Comparison of ENCODE assay signal across 8 mouse cellular contexts in genomic region chr12:85532613-85533460, GRCm38 (mm10). TPM values are rescaled to one million over a fixed set of nuclear protein-coding genes. Genes with fewer than 3 reads are reported as not detected.
DNase-seq lines count a peak whose midpoint lies in the region; ATAC-seq and TF ChIP-seq lines count a peak whose summit lies in the region.

No protein-coding gene starts in this region.

- peak overlapping the region; percentile 45 for H3K27ac ChIP-seq in liver, embryonic 13.5 days
- H3K27ac ChIP-seq in liver, embryonic 12.5 days = no peak overlapping the region
- peak overlapping the region; percentile 78 for H3K27ac ChIP-seq in bone marrow macrophage, adult 2 months (ENCODE audit: insufficient read depth, low read depth, low read length)
- peak overlapping the region; percentile 82 for H3K27ac ChIP-seq in heart, postnatal 0 days (ENCODE audit: low read depth)
- peak overlapping the region; percentile 78 for H3K27ac ChIP-seq in liver, postnatal 0 days (ENCODE audit: low read depth)
- H3K27ac ChIP-seq in stomach, embryonic 16.5 days (ENCODE audit: low read length) = peak overlapping the region; percentile 87
- no peak overlapping the region for H3K27ac ChIP-seq in midbrain, embryonic 11.5 days (ENCODE audit: low read depth, low read length)
- no peak overlapping the region for H3K27ac ChIP-seq in hindbrain, embryonic 10.5 days

- WGBS in liver, embryonic 13.5 days (ENCODE audit: insufficient replicate concordance) = 26% methylated on average over 14 of the region's 14 CpGs
- 27% methylated on average over 14 of the region's 14 CpGs for WGBS in liver, embryonic 12.5 days (ENCODE audit: insufficient replicate concordance)
- WGBS in heart, postnatal 0 days = 26% methylated on average over 14 of the region's 14 CpGs
- 29% methylated on average over 14 of the region's 14 CpGs for WGBS in liver, postnatal 0 days (ENCODE audit: insufficient replicate concordance)
- 40% methylated on average over 14 of the region's 14 CpGs for WGBS in stomach, embryonic 16.5 days
- 79% methylated on average over 14 of the region's 14 CpGs for WGBS in midbrain, embryonic 11.5 days
- 77% methylated on average over 14 of the region's 14 CpGs for WGBS in hindbrain, embryonic 10.5 days

- H3K27me3 ChIP-seq in liver, embryonic 13.5 days = no peaks in the 10 kb centered on the region
- no peaks in the 10 kb centered on the region for H3K27me3 ChIP-seq in liver, embryonic 12.5 days (replicated peaks)
- no peaks in the 10 kb centered on the region for H3K27me3 ChIP-seq in heart, postnatal 0 days (ENCODE audit: control insufficient read depth, insufficient read depth, low read length)
- no peaks in the 10 kb centered on the region for H3K27me3 ChIP-seq in liver, postnatal 0 days (ENCODE audit: insufficient read depth, low read length)
- H3K27me3 ChIP-seq in stomach, embryonic 16.5 days (ENCODE audit: control insufficient read depth, insufficient read depth, low read length) = no peaks in the 10 kb centered on the region
- H3K27me3 ChIP-seq in midbrain, embryonic 11.5 days (ENCODE audit: control insufficient read depth, insufficient read depth, low read length) = no peaks in the 10 kb centered on the region
- H3K27me3 ChIP-seq in hindbrain, embryonic 10.5 days (ENCODE audit: insufficient read depth, poor library complexity, severe bottlenecking) = no peaks in the 10 kb centered on the region

- H3K4me2 ChIP-seq in liver, embryonic 13.5 days = no peak overlapping the region
- no peak overlapping the region for H3K4me2 ChIP-seq in liver, embryonic 12.5 days
- no peak overlapping the region for H3K4me2 ChIP-seq in heart, postnatal 0 days (ENCODE audit: low read depth, low read length)
- peak overlapping the region; percentile 34 for H3K4me2 ChIP-seq in liver, postnatal 0 days (ENCODE audit: low read depth, low read length)
- peak overlapping the region; percentile 7 for H3K4me2 ChIP-seq in stomach, embryonic 16.5 days (ENCODE audit: low read depth, low read length)
- H3K4me2 ChIP-seq in midbrain, embryonic 11.5 days = no peak overlapping the region

- no peaks in the 10 kb centered on the region for H3K36me3 ChIP-seq in liver, embryonic 13.5 days
- H3K36me3 ChIP-seq in liver, embryonic 12.5 days = no peaks in the 10 kb centered on the region
- no peaks in the 10 kb centered on the region for H3K36me3 ChIP-seq in heart, postnatal 0 days (replicated peaks; ENCODE audit: control insufficient read depth, insufficient read depth, low read length)
- H3K36me3 ChIP-seq in liver, postnatal 0 days (replicated peaks; ENCODE audit: insufficient read depth, low read length) = no peaks in the 10 kb centered on the region
- H3K36me3 ChIP-seq in stomach, embryonic 16.5 days (ENCODE audit: control insufficient read depth, insufficient read depth, low read length) = no peaks in the 10 kb centered on the region
- H3K36me3 ChIP-seq in midbrain, embryonic 11.5 days (ENCODE audit: control insufficient read depth, insufficient read depth, low read length) = no peaks in the 10 kb centered on the region
- no peaks in the 10 kb centered on the region for H3K36me3 ChIP-seq in hindbrain, embryonic 10.5 days

- H3K9ac ChIP-seq in liver, embryonic 13.5 days = no peak overlapping the region
- no peak overlapping the region for H3K9ac ChIP-seq in liver, embryonic 12.5 days
- no peak overlapping the region for H3K9ac ChIP-seq in heart, postnatal 0 days (replicated peaks; ENCODE audit: low read depth, low read length)
- H3K9ac ChIP-seq in liver, postnatal 0 days (replicated peaks) = 0 out of 2 replicates have a peak overlapping the region, but pooled peaks have one; percentile 8
- H3K9ac ChIP-seq in stomach, embryonic 16.5 days (ENCODE audit: low read length) = no peak overlapping the region
- H3K9ac ChIP-seq in midbrain, embryonic 11.5 days (ENCODE audit: low read length) = no peak overlapping the region

- no peaks in the 10 kb centered on the region for H3K9me3 ChIP-seq in liver, embryonic 13.5 days (replicated peaks)
- H3K9me3 ChIP-seq in liver, embryonic 12.5 days (replicated peaks) = no peaks in the 10 kb centered on the region
- H3K9me3 ChIP-seq in heart, postnatal 0 days (replicated peaks; ENCODE audit: control insufficient read depth, low read length) = no peaks in the 10 kb centered on the region
- no peaks in the 10 kb centered on the region for H3K9me3 ChIP-seq in liver, postnatal 0 days (ENCODE audit: low read length)
- H3K9me3 ChIP-seq in stomach, embryonic 16.5 days (replicated peaks; ENCODE audit: control insufficient read depth, low read length) = no peaks in the 10 kb centered on the region
- no peaks in the 10 kb centered on the region for H3K9me3 ChIP-seq in midbrain, embryonic 11.5 days (ENCODE audit: control insufficient read depth, low read length)
- H3K9me3 ChIP-seq in hindbrain, embryonic 10.5 days = no peaks in the 10 kb centered on the region

- H3K4me3 ChIP-seq in liver, embryonic 13.5 days (replicated peaks) = no peak overlapping the region
- no peak overlapping the region for H3K4me3 ChIP-seq in liver, embryonic 12.5 days
- peak overlapping the region; percentile 1; the same call in 1 of the 2 replicates for H3K4me3 ChIP-seq in bone marrow macrophage, adult 2 months (ENCODE audit: insufficient read depth, low read length)
- no peak overlapping the region for H3K4me3 ChIP-seq in heart, postnatal 0 days (ENCODE audit: low read depth, low read length)
- H3K4me3 ChIP-seq in liver, postnatal 0 days (ENCODE audit: low read depth, low read length) = no peak overlapping the region
- no peak overlapping the region for H3K4me3 ChIP-seq in stomach, embryonic 16.5 days (replicated peaks; ENCODE audit: low read length)
- H3K4me3 ChIP-seq in midbrain, embryonic 11.5 days (ENCODE audit: low read depth, low read length) = no peak overlapping the region
- no peak overlapping the region for H3K4me3 ChIP-seq in hindbrain, embryonic 10.5 days

- no peak for DNase-seq in liver, embryonic 13.5 days
- DNase-seq in heart, postnatal 0 days (ENCODE audit: low spot score) = peak; percentile 90
- peak; percentile 69 for DNase-seq in liver, postnatal 0 days
- no peak for DNase-seq in midbrain, embryonic 11.5 days (ENCODE audit: low spot score, missing footprints)
- DNase-seq in hindbrain, embryonic 10.5 days (ENCODE audit: low spot score) = no peak

- ATAC-seq in liver, embryonic 13.5 days (ENCODE audit: low read depth) = peak; percentile 29; the same call in 1 of the 2 replicates
- ATAC-seq in liver, embryonic 12.5 days = no peak
- ATAC-seq in heart, postnatal 0 days (ENCODE audit: insufficient read depth, low read depth) = peak; percentile 88
- ATAC-seq in liver, postnatal 0 days = peak; percentile 83
- ATAC-seq in stomach, embryonic 16.5 days (ENCODE audit: insufficient read depth, low FRiP score) = peak; percentile 77
- no peak for ATAC-seq in midbrain, embryonic 11.5 days (ENCODE audit: low FRiP score)

- no peak for TF ChIP-seq CTCF in bone marrow macrophage, adult 2 months (IDR thresholded peaks at IDR 0.05; ENCODE audit: low read depth, low read length)
- no peak for TF ChIP-seq CTCF in heart, postnatal 0 days (IDR thresholded peaks at IDR 0.05; ENCODE audit: low read depth)
- TF ChIP-seq CTCF in liver, postnatal 0 days (IDR thresholded peaks at IDR 0.05; ENCODE audit: low read depth) = no peak

- peak; percentile 100 for TF ChIP-seq EP300 in heart, postnatal 0 days (IDR thresholded peaks at IDR 0.05; ENCODE audit: low read depth)
- TF ChIP-seq EP300 in liver, postnatal 0 days (IDR thresholded peaks at IDR 0.05; ENCODE audit: low read depth) = peak; percentile 96

- TF ChIP-seq POLR2A in bone marrow macrophage, adult 2 months (IDR thresholded peaks at IDR 0.05; ENCODE audit: borderline replicate concordance, low read depth, low read length) = no peak

- H3K4me1 ChIP-seq in liver, embryonic 13.5 days (replicated peaks) = peaks cover 15% of the 10 kb centered on the region; the same call in 1 of the 2 replicates
- H3K4me1 ChIP-seq in liver, embryonic 12.5 days = peaks cover 6% of the 10 kb centered on the region; the same call in 1 of the 2 replicates
- H3K4me1 ChIP-seq in bone marrow macrophage, adult 2 months (ENCODE audit: control insufficient read depth, insufficient read depth, low read length) = peaks cover 22% of the 10 kb centered on the region
- H3K4me1 ChIP-seq in heart, postnatal 0 days (ENCODE audit: control insufficient read depth, insufficient read depth) = peaks cover 16% of the 10 kb centered on the region
- H3K4me1 ChIP-seq in liver, postnatal 0 days (ENCODE audit: insufficient read depth) = peaks cover 15% of the 10 kb centered on the region
- H3K4me1 ChIP-seq in stomach, embryonic 16.5 days (ENCODE audit: control insufficient read depth, insufficient read depth, low read length) = peaks cover 13% of the 10 kb centered on the region
- no peaks in the 10 kb centered on the region for H3K4me1 ChIP-seq in midbrain, embryonic 11.5 days (ENCODE audit: control insufficient read depth, insufficient read depth, low read length)
- no peaks in the 10 kb centered on the region for H3K4me1 ChIP-seq in hindbrain, embryonic 10.5 days (replicated peaks)

RNA-seq across cellular contexts. Expression of gene Fos, which starts 59.1 kb away (rescaled TPM):
- polyA plus RNA-seq in liver, embryonic 13.5 days (2015; fragmentation: Nextera tagmentation; extraction: Ambion mirVana) = 1.5 and 1.7 TPM in 2 replicates
- polyA plus RNA-seq in liver, embryonic 12.5 days (2016; fragmentation: Nextera tagmentation; extraction: Ambion mirVana) = 1.4 and 1.5 TPM in 2 replicates
- 64.0 and 65.2 TPM in 2 replicates for polyA plus RNA-seq in bone marrow macrophage, adult 2 months (2012; ENCODE audit: insufficient read depth, insufficient read length, missing spikeins)
- 12.8 and 18.5 TPM in 2 replicates for total RNA-seq in heart, postnatal 0 days (2014; rRNA removed; ENCODE audit: low replicate concordance)
- polyA plus RNA-seq in heart, postnatal 0 days (2015; fragmentation: Nextera tagmentation; extraction: Ambion mirVana) = 1.6 and 2.7 TPM in 2 replicates
- 1.3 and 1.6 TPM in 2 replicates for polyA plus RNA-seq in liver, postnatal 0 days (2015; fragmentation: Nextera tagmentation; extraction: Ambion mirVana)
- 16.1 and 21.1 TPM in 2 replicates for polyA plus RNA-seq in stomach, embryonic 16.5 days (2015; fragmentation: Nextera tagmentation; extraction: Ambion mirVana)
- 0.54 and 0.89 TPM in 2 replicates for polyA plus RNA-seq in midbrain, embryonic 11.5 days (2014; fragmentation: Nextera tagmentation; extraction: Ambion mirVana)
- polyA plus RNA-seq in hindbrain, embryonic 10.5 days (2016; fragmentation: Nextera tagmentation; extraction: Ambion mirVana) = 1.5 TPM in 2 replicates

Comparison
In these comparisons a context has a peak if more than half of its experiments do, and no peak if none do; other contexts are left out.
1. ATAC-seq: peak in liver, embryonic 13.5 days (single experiment), heart, postnatal 0 days (single experiment), liver, postnatal 0 days (single experiment) and stomach, embryonic 16.5 days (single experiment); none in liver, embryonic 12.5 days (single experiment) and midbrain, embryonic 11.5 days (single experiment).
2. DNase-seq: peak in heart, postnatal 0 days (single experiment) and liver, postnatal 0 days (single experiment); none in liver, embryonic 13.5 days (single experiment), midbrain, embryonic 11.5 days (single experiment) and hindbrain, embryonic 10.5 days (single experiment).
3. H3K27ac ChIP-seq: peak in liver, embryonic 13.5 days (single experiment), bone marrow macrophage, adult 2 months (single experiment), heart, postnatal 0 days (single experiment), liver, postnatal 0 days (single experiment) and stomach, embryonic 16.5 days (single experiment); none in liver, embryonic 12.5 days (single experiment), midbrain, embryonic 11.5 days (single experiment) and hindbrain, embryonic 10.5 days (single experiment).
4. H3K4me2 ChIP-seq: peak in liver, postnatal 0 days (single experiment) and stomach, embryonic 16.5 days (single experiment); none in liver, embryonic 13.5 days (single experiment), liver, embryonic 12.5 days (single experiment), heart, postnatal 0 days (single experiment) and midbrain, embryonic 11.5 days (single experiment).